Mouse (Mus musculus): ENCODE data around the gene Ccdc106.

Ccdc106 gene

GRCm38 (mm10) chr7:5030554-5031275, 10.4 kb downstream of the Ccdc106 start:
- ChIA-PET POLR2A (interaction anchor here (0.6 to 14.4 kb wide), 53 partner anchors 8 to 1386 kb away, joined by 3 to 280 read pairs (median 5); partner anchors contain the start of genes Fiz1 (in 3 of the 4), Gm44973 (in 3 of the 4), U2af2 (in 3 of the 4) and Zfp524 (in 3 of the 4)), CTCF (interaction anchor here in 3 of 4 experiments (0.5 to 1.8 kb wide), 8 partner anchors 15 to 645 kb away, joined by 3 to 7 read pairs (median 3); partner anchors contain the start of genes Zfp524 (in 2 of the 3), Fiz1 (in 1 of the 3) and Gm44973 (in 1 of the 3))

DNA sequence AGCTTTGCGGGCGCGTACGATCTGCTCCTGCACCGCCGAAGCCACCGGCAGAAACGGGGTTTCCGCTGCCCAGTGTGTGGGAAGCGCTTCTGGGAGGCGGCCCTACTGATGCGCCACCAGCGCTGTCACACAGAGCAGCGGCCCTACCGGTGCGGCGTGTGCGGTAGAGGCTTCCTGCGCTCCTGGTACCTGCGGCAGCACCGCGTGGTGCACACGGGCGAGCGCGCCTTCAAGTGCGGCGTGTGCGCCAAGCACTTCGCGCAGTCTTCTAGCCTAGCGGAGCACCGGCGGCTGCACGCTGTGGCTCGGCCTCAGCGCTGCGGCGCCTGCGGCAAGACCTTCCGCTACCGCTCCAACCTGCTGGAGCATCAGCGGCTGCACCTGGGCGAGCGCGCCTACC, 11.1 kb downstream of the Ccdc106 start:
- ChIA-PET CTCF (interaction anchor here (0.6 to 1.8 kb wide), 7 partner anchors 16 to 646 kb away, joined by 3 to 7 read pairs (median 4); partner anchors contain the start of genes Gm44973 (in 1 of the 4) and Zfp524 (in 1 of the 4)), POLR2A (interaction anchor here in 3 of 4 experiments (0.6 to 14.4 kb wide), 47 partner anchors 7 to 1386 kb away, joined by 3 to 280 read pairs (median 5); partner anchors contain the start of genes Fiz1 (in 3 of the 3), Gm44973 (in 3 of the 3), U2af2 (in 3 of the 3) and Zfp524 (in 3 of the 3))

DNA sequence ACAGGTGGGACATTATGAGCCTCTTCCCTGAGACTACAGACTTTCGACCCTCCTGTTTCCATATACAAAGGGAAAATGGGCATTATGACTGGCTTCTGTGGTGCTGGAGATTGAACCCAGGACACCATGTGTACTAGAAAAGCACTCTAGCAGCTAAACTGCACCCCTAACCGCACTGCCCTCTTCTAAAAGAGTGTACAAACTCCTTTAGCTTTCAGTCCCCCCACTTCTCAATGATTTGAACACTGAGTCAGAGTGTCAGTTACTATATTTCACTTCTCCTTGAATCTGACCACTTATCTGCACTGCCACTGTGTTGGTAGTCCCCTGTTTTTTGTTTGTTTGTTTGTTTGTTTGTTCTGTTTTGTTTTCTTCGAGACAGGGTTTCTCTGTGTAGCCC, 13.5 kb downstream of the Ccdc106 start, which contains the start of gene 4632433K11Rik:
Gene 4632433K11Rik, plus strand, starts transcription at position 301 of the 400 bp plus-strand sequence.
- POLR2A ChIA-PET, result interaction anchor here in 2 of 4 experiments (0.6 to 14.4 kb wide), 8 partner anchors 13 to 31 kb away, joined by 3 to 280 read pairs (median 4); partner anchors contain the start of genes Ccdc106 (in 2 of the 2), Fiz1 (in 2 of the 2), Gm44973 (in 2 of the 2) and Zfp524 (in 2 of the 2)
- CTCF ChIA-PET, result interaction anchor here in 2 of 4 experiments (0.8 to 1.1 kb wide), 2 partner anchors 13 to 27 kb away, joined by 3 to 5 read pairs; no protein-coding TSS in a partner anchor

GRCm38 (mm10) chr7:5035628-5036027, 15.3 kb downstream of the Ccdc106 start:
- ChIA-PET POLR2A (interaction anchor here in 1 of 4 experiments (1.1 kb wide), 1 partner anchor 16 kb away, joined by 3 read pairs; the partner anchor contains the start of gene Zfp580), CTCF (no interaction called here)

DNA sequence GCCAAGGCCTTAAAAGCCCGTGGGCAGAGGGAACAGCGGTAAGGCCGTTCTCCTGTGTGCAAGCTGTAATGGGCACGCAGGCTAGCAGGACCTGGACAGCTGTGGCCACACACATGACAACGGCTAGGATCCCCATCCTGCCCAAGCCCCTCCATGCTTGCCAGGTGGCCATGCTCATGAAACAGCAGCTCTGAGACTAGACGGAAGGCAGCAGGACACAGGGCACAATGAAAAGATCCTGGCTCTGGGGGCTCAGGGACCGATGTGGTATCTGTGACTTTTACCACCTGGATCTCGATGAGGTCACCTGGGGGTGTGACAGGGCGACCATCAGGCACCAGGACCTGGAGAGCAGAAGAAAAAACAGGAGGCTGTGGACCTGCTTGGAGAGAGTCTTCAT, 15.8 kb downstream of the Ccdc106 start:
- POLR2A ChIA-PET, result interaction anchor here in 2 of 4 experiments (0.6 to 1.1 kb wide), 2 partner anchors 15 to 336 kb away, joined by 3 read pairs; partner anchors contain the start of gene Zfp580 (in 1 of the 2)
- CTCF ChIA-PET, result no interaction called here

DNA sequence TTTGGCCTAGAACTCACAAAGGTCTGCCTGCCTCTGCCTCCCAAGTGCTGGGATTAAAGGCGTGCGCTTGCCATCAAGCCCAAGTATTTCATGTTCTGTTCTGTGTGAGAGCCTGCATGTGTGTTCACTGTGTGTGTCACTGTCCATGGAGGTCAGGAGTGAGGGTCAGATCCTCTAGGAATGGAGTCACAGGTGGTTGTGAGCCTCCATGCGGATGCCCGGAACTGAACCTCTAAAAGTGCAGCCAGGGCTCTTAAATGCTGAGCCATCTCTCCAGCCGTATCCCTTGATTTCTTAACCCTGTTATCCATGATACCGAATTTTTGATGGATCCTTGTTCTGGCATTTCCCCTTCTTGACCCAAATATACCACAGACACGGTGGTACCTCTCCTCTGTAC, 16.7 kb downstream of the Ccdc106 start:
- CTCF ChIA-PET, result no interaction called here
- POLR2A ChIA-PET, result interaction anchor here in 2 of 4 experiments (1.3 to 2.8 kb wide), 13 partner anchors 8 to 284 kb away, joined by 3 to 105 read pairs (median 13); partner anchors contain the start of genes Fiz1 (in 2 of the 2), Gm44973 (in 2 of the 2), Zfp524 (in 2 of the 2) and Ccdc106 (in 1 of the 2)

DNA sequence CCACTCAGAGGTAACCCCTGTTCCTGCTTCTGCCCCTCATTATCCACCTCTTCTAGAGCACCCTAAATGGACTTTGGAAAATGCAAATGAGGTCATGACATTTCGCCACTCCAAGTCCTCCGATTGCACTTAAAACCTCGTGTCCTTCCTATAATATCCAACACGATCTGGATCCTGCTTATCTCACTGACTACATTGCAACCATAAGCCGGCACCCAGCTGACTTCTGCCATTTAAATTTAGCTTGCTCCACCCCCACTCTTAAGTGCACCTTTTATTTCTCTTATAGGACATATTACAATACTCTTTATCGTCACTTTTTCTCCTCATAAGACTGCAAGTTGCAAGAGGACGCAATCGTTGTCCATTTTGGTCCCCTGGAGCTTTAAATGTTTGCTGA, 17.1 kb downstream of the Ccdc106 start:
- CTCF ChIA-PET, result interaction anchor here in 3 of 4 experiments (0.7 to 2.0 kb wide), 10 partner anchors 10 to 498 kb away, joined by 3 to 12 read pairs (median 3); partner anchors contain the start of genes Gm44973 (in 1 of the 3) and Zfp580 (in 1 of the 3)
- POLR2A ChIA-PET, result interaction anchor here (0.6 to 2.8 kb wide), 50 partner anchors 8 to 1345 kb away, joined by 3 to 105 read pairs (median 6); partner anchors contain the start of genes Fiz1 (in 3 of the 4), Gm44973 (in 3 of the 4), Rpl28 (in 3 of the 4) and Zfp524 (in 3 of the 4)

DNA sequence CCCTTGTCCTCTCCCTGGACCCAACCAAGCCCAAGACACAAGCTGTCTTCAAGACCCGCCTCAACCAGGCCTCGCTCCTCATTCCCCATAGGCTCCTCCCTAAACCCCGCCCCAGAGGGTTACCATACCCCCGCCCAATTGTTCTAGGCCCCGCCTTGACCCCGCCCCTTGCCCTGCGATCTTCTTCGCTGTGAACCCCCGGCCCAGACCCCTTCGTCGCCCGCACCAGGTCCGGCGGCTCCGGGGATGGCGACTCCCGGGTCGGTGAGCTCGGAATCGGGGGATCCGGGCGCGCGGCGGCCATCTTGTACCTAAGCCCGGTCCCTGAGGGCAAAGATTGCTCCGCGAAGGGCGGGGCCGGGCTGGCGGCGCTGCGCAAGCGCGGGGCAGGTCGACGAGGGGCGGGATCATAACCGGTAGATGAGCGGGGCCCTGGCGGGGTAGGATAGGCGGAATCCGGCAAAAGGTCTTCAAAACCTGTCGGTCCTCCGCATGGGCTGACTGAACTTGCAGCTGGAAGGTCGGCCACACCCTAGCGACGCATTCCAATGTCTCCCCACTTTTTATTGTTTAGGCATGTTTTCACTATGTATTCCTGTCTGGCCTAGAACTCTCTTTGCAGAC, 17.9 kb downstream of the Ccdc106 start, which contains the start of gene Zfp784:
Gene Zfp784, minus strand, starts transcription at position 338 of the 624 bp plus-strand sequence.
- CTCF ChIA-PET, result interaction anchor here in 3 of 4 experiments (0.6 to 2.0 kb wide), 14 partner anchors 9 to 594 kb away, joined by 3 to 12 read pairs (median 3); partner anchors contain the start of genes Gm44973 (in 1 of the 3) and Zfp580 (in 1 of the 3)
- POLR2A ChIA-PET, result interaction anchor here (0.6 to 2.8 kb wide), 65 partner anchors 7 to 1345 kb away, joined by 3 to 105 read pairs (median 5); partner anchors contain the start of genes Fiz1 (in 3 of the 4), Gm44973 (in 3 of the 4), Rpl28 (in 3 of the 4) and Zfp524 (in 3 of the 4)

GRCm38 (mm10) chr7:5038940-5039339, 18.6 kb downstream of the Ccdc106 start:
- POLR2A ChIA-PET, result interaction anchor here in 3 of 4 experiments (0.6 to 2.8 kb wide), 42 partner anchors 8 to 512 kb away, joined by 3 to 105 read pairs (median 6); partner anchors contain the start of genes Zfp580 (in 3 of the 3), Ccdc106 (in 2 of the 3), Fiz1 (in 2 of the 3) and Gm44973 (in 2 of the 3)
- CTCF ChIA-PET, result interaction anchor here in 3 of 4 experiments (0.6 to 2.0 kb wide), 8 partner anchors 9 to 499 kb away, joined by 3 to 12 read pairs (median 4); partner anchors contain the start of gene Gm44973 (in 1 of the 3)

- ChIA-PET CTCF (no interaction called here), POLR2A (no interaction called here)
These were observed 24.6 kb downstream of the Ccdc106 start for GRCm38 (mm10) chr7:5044981-5045380.

- CTCF ChIA-PET, result interaction anchor here in 2 of 4 experiments (0.7 to 1.4 kb wide), 6 partner anchors 15 to 1081 kb away, joined by 3 to 4 read pairs (median 3); partner anchors contain the start of genes Gm44973 (in 1 of the 2) and U2af2 (in 1 of the 2)
- POLR2A ChIA-PET, result interaction anchor here in 1 of 4 experiments (1.0 to 2.2 kb wide), 6 partner anchors 8 to 233 kb away, joined by 3 to 11 read pairs (median 5); partner anchors contain the start of genes 4632433K11Rik, Fiz1, Gm44973 and Ube2s
These were observed 25.8 kb downstream of the Ccdc106 start for GRCm38 (mm10) chr7:5046112-5046511.

GRCm38 (mm10) chr7:5047313-5047712, 27.0 kb downstream of the Ccdc106 start:
- ChIA-PET POLR2A (interaction anchor here in 3 of 4 experiments (0.6 to 2.2 kb wide), 11 partner anchors 8 to 135 kb away, joined by 3 to 11 read pairs (median 4); partner anchors contain the start of genes 4632433K11Rik (in 1 of the 3), Fiz1 (in 1 of the 3), Gm44973 (in 1 of the 3) and Zfp524 (in 1 of the 3)), CTCF (interaction anchor here (0.6 to 1.4 kb wide), 18 partner anchors 9 to 122 kb away, joined by 3 to 12 read pairs (median 4); partner anchors contain the start of genes Zfp784 (in 2 of the 4), 4632433K11Rik (in 1 of the 4), Fiz1 (in 1 of the 4) and Gm44973 (in 1 of the 4))

GRCm38 (mm10) chr7:5051193-5052192, 31.1 kb downstream of the Ccdc106 start, which contains the start of gene Zfp580:
Gene Zfp580 (plus strand): TSS chr7:5051538.
- CTCF ChIA-PET, result interaction anchor here (0.6 to 3.8 kb wide), 11 partner anchors 10 to 573 kb away, joined by 3 to 33 read pairs (median 4); partner anchors contain the start of genes Sbk2 (in 1 of the 4), Ssc5d (in 1 of the 4) and U2af2 (in 1 of the 4)
- POLR2A ChIA-PET, result interaction anchor here (0.5 to 8.5 kb wide), 42 partner anchors 9 to 1146 kb away, joined by 3 to 114 read pairs (median 5); partner anchors contain the start of genes Gm44973 (in 4 of the 4), U2af2 (in 4 of the 4), Ccdc106 (in 3 of the 4) and Fiz1 (in 3 of the 4)

DNA sequence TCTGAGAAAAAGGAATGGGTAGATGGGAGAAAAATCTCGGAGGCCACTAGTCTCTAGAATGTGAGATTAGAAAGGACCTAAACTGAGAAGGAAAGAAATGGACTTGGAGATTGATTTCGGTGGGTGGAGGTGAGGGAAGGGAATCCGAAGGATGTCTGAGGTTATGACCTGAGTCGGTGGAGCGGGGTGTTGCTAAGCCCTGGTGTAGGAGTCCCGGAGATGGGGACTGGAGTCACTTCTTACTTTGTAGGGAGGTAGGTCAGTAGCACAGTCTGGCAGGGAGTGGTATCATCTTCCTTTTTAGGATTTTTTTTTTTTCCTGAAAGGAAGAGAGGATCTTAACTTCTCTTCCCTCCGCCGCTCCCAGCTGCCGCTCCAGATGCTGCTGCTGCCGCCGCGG, 32.1 kb downstream of the Ccdc106 start:
- CTCF ChIA-PET, result interaction anchor here in 1 of 4 experiments (0.6 to 3.8 kb wide), 4 partner anchors 9 to 632 kb away, joined by 3 to 33 read pairs (median 4); partner anchors contain the start of genes Sbk2 and U2af2
- POLR2A ChIA-PET, result interaction anchor here (0.5 to 8.5 kb wide), 32 partner anchors 9 to 1145 kb away, joined by 3 to 114 read pairs (median 6); partner anchors contain the start of genes U2af2 (in 4 of the 4), Ccdc106 (in 3 of the 4), Fiz1 (in 3 of the 4) and Gm44973 (in 3 of the 4)

GRCm38 (mm10) chr7:5052931-5053343, 32.6 kb downstream of the Ccdc106 start:
- CTCF ChIA-PET, result interaction anchor here in 2 of 4 experiments (0.7 to 3.8 kb wide), 4 partner anchors 8 to 130 kb away, joined by 3 to 33 read pairs (median 4); partner anchors contain the start of genes Fiz1 (in 1 of the 2), U2af2 (in 1 of the 2) and Zfp524 (in 1 of the 2)
- POLR2A ChIA-PET, result interaction anchor here (0.9 to 8.5 kb wide), 25 partner anchors 8 to 300 kb away, joined by 3 to 114 read pairs (median 5); partner anchors contain the start of genes U2af2 (in 4 of the 4), Fiz1 (in 3 of the 4), Zfp524 (in 3 of the 4) and Gm44973 (in 2 of the 4)

Measured in embryonic stem cell, embryonic (primary cell).